8 mouse cellular contexts compared by ENCODE assay signal in genomic region chr5:59996698-59997097, GRCm38 (mm10).
DNase-seq lines count a peak whose midpoint lies in the region; ATAC-seq lines count a peak whose summit lies in the region.
"Had no signal": no experiment of that assay in that cellular context is flagged by ENCODE, and none has a peak within 500 bp of the region (broad histone marks: within the 10 kb centered on the region; RNA-seq: fewer than 3 reads in every experiment).

No protein-coding gene starts in this region.

- 69% methylated on average over 3 of the region's 3 CpGs for WGBS in limb, embryonic 13.5 days
- WGBS in limb, embryonic 10.5 days, result 76% methylated on average over 3 of the region's 3 CpGs

- no peaks in the 10 kb centered on the region for H3K36me3 ChIP-seq in limb, embryonic 13.5 days
- H3K36me3 ChIP-seq in limb, embryonic 10.5 days, result no peaks in the 10 kb centered on the region
- H3K36me3 ChIP-seq: limb, embryonic 15.5 days had no signal

- H3K9me3 ChIP-seq in limb, embryonic 13.5 days, result no peaks in the 10 kb centered on the region
- no peaks in the 10 kb centered on the region for H3K9me3 ChIP-seq in limb, embryonic 10.5 days (replicated peaks)
- H3K9me3 ChIP-seq: limb, embryonic 15.5 days had no signal

- no peak overlapping the region for H3K4me3 ChIP-seq in limb, embryonic 13.5 days
- H3K4me3 ChIP-seq in limb, embryonic 10.5 days, result no peak overlapping the region
- H3K4me3 ChIP-seq: limb, embryonic 15.5 days had no signal

- ATAC-seq in limb, embryonic 13.5 days (ENCODE audit: low FRiP score, low read depth), result peak; percentile 54
- ATAC-seq in megakaryocyte, adult 5-6 weeks (ENCODE audit: poor library complexity, severe bottlenecking), result peak; percentile 94

- H3K4me1 ChIP-seq in limb, embryonic 13.5 days, result no peaks in the 10 kb centered on the region
- H3K4me1 ChIP-seq in limb, embryonic 10.5 days, result no peaks in the 10 kb centered on the region
- H3K4me1 ChIP-seq: limb, embryonic 15.5 days had no signal

- H3K9ac ChIP-seq in limb, embryonic 13.5 days, result no peak overlapping the region
- H3K9ac ChIP-seq: limb, embryonic 15.5 days had no signal

- H3K27me3 ChIP-seq in limb, embryonic 13.5 days, result no peaks in the 10 kb centered on the region
- no peaks in the 10 kb centered on the region for H3K27me3 ChIP-seq in limb, embryonic 10.5 days (ENCODE audit: low read depth, poor library complexity, severe bottlenecking)
- H3K27me3 ChIP-seq: limb, embryonic 15.5 days had no signal

- H3K4me2 ChIP-seq in limb, embryonic 13.5 days (replicated peaks), result no peak overlapping the region
- H3K4me2 ChIP-seq: limb, embryonic 15.5 days had no signal

- DNase-seq in limb, embryonic 10.5 days (ENCODE audit: low spot score), result no peak
- DNase-seq in embryo, embryonic 10 days (ENCODE audit: low spot score), result peak; percentile 13
- peak; percentile 2 to 68 for DNase-seq in layer of hippocampus, adult 18-20 months (ENCODE audit: low spot score in 2 of 2)
- no peak for DNase-seq in ovary, postnatal 36 days (ENCODE audit: low spot score)
- no peak for DNase-seq in gastrocnemius, adult 8-10 months (ENCODE audit: low spot score in 2 of 2)

- no peak overlapping the region for H3K27ac ChIP-seq in limb, embryonic 13.5 days
- H3K27ac ChIP-seq in limb, embryonic 10.5 days, result no peak overlapping the region
- H3K27ac ChIP-seq: limb, embryonic 15.5 days had no signal

Comparison
In these comparisons a context has a peak if more than half of its experiments do, and no peak if none do; other contexts are left out.
1. DNase-seq: peak in embryo, embryonic 10 days (single experiment) and layer of hippocampus, adult 18-20 months (2 of 2); none in limb, embryonic 10.5 days (single experiment), ovary, postnatal 36 days (single experiment) and gastrocnemius, adult 8-10 months (0 of 2).